Mouse (Mus musculus) cortical plate, adult 2 months (tissue): Measurements from ENCODE around the gene Pkig.

Source experiments
- CTCF ChIP-seq: fragments of 200-500 bp; IDR thresholded peaks from 2 replicates; pipeline ENCODE4 v1.5.1; 2011; ENCODE audit warnings: mild to moderate bottlenecking, control low read depth, low read length; ENCODE audit not compliant: insufficient read depth; ENCODE audit errors: extremely low read depth
- POLR2A ChIP-seq: fragments of 200-500 bp; IDR thresholded peaks from 2 replicates; pipeline ENCODE4 v1.6.1; 2011; ENCODE audit warnings: mild to moderate bottlenecking, low read length, control low read depth; ENCODE audit not compliant: insufficient read depth; ENCODE audit errors: extremely low read depth

GRCm38 (mm10) chr2:163716448-163716847 is 58.3 kb downstream of the Pkig start:
- TF ChIP-seq POLR2A (no peak), CTCF (no peak)
